Mouse (Mus musculus): ENCODE data around the gene Msantd2.

Msantd2 gene

DNA sequence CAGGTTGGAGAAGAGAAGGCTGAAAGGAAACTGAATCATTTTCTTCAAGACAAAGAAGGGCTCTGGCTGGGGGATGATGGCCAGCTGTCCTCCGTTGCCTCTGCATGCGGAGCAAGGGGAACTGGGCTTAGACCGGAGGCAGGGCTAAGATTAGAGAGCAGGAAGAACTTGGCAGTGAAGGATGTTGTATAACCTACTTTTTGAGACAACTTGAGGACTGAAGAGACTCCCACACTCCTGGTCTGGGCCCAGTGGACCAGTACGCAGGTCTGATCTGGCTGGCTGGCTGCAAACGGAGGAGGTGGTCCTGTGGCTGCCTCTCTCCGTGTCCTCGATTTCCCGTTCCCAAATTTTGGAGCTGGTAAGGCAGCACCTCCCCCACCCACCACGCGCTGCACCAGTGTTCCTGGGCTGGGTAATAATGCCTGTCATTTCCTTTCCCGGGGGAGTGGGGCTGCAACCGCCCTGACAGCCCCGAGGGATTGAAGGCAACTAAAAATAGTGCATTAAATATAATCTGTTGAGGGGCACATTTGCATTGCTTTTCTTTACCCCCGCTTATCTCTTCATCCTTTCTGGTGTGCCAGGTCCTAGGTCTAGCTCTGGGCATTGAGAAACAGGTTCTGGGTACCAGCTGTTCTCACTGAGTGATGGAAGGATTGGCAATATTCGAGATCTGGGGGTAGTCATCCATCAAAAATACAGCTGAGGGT lies 78.9 kb downstream of the Msantd2 start:
- no peak for DNase-seq (ENCODE audit: low read depth in 2 of 2, low spot score in 2 of 2)

- DNase-seq (ENCODE audit: low read depth in 2 of 2, low spot score in 2 of 2) = no peak
These were observed 79.6 kb downstream of the Msantd2 start for GRCm38 (mm10) chr9:37568605-37569214.

DNA sequence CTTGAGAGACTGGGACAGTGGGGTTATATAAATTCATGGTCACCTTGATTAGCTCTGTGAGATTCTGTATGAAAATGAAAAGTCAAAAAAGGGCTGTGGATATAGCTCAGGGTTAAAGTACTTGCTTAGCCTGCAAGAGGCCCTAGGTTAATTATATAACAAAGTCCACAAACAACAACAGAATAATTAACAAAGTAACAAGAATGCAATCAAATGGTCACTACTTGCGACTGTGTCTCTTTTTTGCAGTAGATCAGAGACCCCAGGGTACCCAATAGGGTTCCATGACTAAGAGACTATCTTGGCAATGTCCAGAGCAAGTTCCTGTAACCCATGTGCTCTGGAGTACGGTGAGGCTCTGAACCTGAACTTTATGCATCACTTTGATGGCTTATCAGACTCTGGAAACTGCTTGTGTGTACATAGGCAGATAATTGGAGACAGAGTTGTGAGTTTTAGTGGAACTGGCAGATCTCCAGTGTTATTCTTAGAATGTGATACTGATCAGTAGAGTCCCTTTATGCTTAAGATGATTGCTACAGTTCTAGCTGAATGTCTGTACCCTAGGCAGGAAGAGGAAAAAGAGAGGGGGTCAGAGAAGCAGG lies 80.2 kb downstream of the Msantd2 start:
- DNase-seq (ENCODE audit: low read depth in 2 of 2, low spot score in 2 of 2) = no peak

- DNase-seq (ENCODE audit: low read depth in 2 of 2, low spot score in 2 of 2) = no peak
These were observed 83.2 kb downstream of the Msantd2 start for GRCm38 (mm10) chr9:37572204-37572876.
